Mouse (Mus musculus): ENCODE data around the gene Setd1b.

The Setd1b gene

DNA sequence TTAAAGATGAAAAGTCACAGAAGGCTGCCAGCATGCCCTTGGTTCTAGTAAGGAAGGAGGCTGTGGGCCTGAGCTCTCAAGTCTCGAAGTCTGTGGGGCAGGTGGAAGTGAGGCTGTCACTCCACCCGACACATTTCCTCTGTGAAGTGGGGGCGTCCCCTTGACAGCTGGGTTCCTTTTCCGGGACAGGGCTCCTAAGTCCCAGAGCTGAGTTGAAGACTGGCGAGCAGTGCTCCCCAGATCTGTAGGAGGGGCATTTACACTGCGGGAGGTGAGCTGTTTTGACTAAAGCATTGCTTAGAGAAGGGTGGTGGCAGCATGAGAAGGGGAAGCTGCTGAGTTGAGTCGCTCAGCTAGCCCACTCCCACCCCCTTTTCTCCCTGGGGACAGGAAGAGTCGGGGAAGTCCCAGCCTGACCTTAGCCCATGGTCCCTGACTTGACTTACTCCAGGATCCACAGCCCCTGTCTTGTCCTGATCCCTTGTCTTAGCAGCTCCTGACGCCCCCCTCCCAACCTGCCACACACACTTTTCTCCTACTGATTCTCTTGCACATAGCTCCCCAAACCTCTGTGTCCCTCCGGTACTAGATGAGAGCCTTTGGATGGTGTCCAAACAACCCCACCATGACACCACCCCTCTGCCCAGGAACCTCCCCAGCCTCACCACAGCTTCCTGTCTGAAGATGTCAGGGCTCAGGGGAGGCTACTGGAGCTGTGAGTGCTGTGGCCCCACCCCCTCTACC lies 13.4 kb upstream of the Setd1b start:
- DNase-seq = peak; percentile 82 to 91

DNA sequence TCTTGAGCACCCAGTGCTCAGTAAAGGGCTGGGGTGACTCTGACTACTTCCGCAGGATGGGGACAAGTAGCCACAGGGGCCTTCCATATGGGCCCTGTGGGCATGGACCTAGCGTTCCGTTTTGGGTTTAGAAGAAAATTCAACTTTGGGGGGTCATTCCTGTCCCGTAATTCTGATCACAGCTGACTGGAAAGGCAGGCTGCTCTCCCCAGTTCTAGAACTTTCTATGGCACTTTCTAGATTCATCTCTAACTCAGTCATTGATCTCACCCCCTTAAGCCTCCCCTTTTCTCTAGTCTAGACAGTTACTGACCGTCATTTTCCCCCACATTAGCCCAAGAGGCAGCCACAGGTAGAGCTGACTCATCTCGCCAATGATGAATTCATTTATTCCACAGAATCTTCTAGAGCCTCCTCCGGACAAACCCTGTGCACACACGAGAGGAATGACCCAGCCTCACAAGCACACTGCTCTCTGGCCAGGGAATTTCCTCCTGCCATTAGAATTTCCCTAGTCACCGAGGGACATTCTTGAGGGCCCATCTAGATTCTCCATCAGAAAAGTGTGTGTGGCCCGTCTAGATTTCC lies 12.7 kb upstream of the Setd1b start:
- DNase-seq = no peak

DNA sequence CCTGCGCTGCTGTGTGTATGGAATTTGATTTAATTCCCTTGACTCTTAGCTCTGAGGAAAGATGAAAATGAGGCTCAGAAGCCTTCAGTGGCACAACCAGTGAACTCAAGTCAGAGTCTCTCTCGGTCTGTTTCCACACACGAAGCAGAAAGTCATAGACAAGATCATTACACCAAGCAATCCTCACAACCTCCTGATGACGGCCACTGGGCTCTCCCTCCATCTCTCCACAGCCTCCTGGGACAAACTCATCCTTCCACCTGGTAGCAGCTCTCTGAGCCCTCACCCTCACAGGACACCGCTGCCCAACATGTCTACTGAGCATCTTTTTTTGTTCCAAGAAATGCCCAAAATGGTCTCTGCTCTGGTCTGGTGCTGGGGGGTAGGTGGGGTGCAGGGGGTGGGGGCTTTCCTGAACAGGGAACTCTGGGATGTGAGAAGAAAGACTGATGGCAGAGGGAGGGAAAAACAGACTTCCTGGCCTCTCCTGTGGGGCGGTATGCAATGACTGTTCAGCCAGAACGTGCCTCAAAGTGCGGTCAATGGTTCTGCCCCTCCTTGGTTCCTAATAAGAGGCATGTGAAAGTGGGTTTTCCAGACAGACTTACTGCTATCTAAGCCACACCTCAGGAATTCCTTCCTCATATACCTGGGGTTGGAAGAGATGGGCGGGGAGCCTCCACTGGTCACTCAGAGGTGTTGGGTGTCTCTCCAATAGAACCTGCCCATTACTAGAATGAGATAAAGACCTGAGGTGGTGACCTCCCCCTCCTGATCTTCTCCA lies 11.8 kb upstream of the Setd1b start:
- DNase-seq = no peak

DNA sequence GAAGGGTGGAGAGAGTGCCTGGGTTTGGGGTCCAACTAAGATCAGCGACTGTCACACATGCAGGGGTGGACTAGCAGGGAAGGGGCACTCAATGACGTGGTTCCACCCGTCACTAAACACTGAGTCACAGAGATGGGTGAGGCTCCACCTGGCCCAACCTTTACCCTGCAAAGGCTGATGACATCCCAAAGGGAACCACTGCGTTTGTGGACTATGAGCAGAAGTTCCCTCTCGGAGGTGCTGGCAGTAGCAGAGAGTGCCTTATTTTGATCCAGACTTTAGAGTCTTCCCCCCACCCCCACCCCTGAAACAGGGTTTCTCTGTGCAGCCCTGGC lies 11.2 kb upstream of the Setd1b start:
- DNase-seq = no peak

DNA sequence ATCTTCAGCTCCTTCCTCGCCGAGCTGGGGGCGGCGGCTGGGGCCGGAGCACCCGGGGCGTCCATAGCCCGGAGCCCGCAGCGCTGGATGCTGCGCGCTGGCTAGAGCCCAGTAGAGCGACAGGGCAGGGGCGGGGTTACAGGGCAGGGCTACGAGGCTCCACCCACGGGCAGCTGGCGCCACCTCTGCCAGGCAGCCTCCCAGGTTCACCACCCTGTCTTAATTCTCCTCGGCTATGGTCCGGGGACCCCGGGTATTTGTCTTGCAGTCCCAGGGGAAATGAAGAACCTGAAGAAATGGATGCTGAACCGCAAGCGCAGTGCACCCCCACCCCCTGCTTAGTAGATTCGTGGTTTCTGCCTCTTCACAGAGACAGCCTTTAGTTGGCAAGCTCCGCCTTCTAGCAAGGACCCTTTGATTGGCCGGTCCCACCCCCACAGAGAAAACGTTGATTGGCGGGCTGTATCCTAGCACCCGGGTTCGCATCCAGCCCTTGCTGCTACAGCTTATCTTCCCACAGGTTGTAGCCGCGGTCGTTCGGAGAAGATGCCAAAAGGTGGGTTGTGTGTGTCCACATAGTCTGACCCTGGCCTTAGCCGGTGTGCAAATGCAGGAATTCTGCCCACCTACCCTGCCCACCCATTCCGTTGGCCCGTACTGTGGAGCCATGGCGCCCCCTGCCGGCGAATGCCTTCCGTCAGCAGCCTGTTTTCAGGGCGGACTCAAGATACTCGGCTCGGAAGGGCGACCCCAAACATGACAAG lies 9.5 kb upstream of the Setd1b start, which contains the start of gene Rhof:
Rhof (minus strand) TSS at position 385 of the 764 bp plus-strand sequence.
- peak; percentile 89 to 91 for DNase-seq

DNA sequence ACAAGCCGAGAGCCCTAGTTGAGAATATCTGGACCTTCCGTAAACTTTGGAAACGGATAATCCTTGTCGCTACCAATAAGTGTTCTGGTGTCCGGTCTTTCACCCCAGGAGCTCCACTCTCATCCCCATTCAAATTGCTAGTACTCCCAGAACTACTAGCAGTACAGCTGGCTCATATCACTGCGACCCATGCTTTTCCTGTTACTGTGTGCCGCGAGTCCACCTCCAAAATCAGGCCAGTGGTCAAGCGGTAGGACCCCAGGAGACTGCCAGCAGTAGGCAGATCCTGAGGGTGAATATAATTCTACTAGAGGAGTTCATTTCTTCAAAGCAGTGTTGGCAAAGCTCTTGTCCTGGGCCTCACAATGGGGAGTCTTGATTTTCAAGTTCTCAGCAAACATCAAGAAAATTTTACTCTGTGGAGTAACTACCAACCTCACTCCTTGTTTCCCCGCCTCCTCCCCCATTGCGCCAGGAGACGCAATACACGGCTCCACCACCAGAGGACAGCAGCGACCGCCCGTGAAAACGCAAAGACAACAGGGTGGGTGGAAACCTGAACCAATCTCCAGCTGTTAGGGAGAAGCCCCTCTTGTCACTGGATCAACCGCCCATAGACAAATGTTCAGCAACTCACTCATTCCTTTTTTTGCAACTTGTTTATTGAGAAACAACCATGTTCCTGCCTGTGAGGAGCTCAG lies 8.8 kb upstream of the Setd1b start:
- DNase-seq = peak; percentile 88 to 94

DNA sequence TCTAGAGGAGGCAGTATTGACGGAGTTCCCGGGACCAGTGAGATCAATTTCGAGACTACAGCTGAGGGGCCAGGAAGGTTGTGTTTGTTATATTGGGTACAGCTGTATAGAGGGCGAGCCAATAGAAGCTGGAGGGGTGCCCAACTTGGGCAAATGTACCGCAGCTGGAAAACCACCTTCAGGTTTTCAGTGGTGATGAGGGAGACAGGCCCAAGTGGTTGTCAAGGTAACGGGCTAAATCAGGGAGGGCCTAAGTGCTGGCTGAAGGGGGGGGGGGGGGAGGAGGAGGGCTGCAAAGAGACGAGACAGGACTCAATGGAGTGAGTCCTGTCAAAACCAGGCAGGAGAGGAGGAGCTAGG lies 8.2 kb upstream of the Setd1b start:
- peak in 1 of 2 experiments; percentile 39 for DNase-seq

DNA sequence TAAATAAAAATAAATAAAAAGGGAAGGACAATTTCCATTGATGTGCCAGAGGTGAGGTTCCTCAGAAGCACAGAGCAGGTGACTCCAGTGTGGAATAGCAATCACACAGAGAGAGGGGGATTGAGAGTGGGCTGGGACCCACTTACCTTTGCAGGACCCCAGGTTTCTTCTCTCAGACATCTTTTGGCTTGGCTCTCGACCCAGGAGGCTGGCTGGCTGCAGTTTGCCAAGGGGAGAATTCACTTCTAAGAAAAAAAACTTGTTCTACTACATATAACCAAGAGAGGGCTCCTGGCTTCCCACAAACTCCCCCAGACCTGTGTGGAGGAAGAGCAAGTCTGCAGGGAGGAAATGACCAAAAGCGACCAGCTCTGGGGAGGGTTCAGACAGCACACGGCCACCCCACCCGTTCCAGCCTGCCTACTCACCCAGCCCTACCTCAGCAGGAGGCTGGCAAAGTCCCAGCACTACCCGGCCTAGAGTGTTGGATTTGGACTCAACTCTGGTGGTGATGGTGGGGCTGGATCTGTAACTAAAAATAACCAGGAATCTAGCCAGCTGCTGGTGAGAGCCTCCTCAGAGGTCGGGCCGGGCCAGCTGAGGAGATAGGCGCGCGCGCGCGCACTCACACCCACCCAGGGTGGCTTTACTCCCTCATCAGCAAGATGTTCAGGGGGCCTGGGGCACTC lies 7.7 kb upstream of the Setd1b start:
- DNase-seq = no peak

DNA sequence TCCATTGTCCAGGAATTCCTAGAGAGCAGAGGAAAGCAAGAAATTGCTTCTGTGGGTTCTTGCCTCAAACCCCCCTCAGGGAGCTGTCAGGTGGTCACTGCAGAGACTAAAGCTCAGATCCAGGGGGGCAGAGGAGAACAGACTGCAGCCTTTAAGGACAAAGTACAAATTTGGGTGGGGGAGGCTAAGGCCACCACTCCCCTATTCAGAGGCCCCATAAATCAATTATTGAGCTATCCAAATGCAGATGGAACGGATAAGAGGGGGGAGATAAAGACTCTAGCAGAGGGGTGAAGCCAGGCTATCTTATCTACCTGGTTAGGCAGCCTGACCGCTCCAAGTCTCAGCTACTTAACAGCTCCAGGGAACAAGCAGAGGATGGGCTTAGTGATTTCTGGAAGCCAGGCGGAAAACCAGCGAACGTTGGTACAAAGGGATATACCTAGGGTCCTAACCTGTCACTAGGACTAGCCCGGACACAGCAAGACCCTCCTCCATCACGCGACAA lies 7.1 kb upstream of the Setd1b start:
- no peak for DNase-seq

DNA sequence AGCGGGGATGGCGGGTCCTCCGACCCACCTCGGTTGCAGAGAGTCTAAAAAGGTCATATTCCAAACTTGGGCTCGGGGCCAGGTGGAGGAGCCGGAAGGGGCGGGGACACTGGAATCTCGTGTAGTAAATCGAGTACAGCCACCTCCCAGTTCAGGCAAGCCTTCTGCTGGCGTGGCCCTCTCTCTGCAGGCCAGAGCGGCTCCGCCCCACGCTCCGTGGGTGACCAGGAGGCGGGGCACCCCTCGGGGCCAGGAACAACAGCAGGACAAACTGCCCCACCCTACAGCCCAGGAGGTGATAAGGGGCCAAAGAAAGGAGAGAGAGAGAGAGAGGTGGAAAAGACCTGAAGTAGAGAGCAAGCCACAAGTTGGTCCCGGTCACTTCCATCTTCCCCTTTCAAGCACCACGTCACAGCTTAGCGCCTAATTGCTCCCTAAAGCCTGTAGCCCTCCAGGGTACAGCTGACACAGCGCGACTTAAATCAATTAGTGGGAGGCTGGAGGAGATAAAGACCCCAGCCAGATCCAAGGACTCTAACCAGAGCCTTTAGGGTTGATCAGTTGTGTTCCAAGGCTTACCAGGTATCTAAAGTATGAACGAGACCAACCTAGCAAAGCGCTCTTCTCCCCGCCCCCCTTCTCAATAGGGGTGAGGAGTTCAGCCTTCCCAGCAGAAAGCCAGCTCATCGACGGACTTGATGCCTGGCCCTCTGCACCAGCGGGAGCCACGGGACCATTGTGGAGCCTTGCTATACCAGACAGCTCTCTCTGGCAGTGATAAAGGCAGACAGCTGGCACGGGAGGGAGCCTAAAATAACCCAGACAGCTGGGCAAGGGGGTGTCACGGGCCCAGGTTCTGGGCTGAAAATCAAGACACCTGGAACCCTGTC lies 6.3 kb upstream of the Setd1b start:
- DNase-seq = peak in 1 of 2 experiments; percentile 57

DNA sequence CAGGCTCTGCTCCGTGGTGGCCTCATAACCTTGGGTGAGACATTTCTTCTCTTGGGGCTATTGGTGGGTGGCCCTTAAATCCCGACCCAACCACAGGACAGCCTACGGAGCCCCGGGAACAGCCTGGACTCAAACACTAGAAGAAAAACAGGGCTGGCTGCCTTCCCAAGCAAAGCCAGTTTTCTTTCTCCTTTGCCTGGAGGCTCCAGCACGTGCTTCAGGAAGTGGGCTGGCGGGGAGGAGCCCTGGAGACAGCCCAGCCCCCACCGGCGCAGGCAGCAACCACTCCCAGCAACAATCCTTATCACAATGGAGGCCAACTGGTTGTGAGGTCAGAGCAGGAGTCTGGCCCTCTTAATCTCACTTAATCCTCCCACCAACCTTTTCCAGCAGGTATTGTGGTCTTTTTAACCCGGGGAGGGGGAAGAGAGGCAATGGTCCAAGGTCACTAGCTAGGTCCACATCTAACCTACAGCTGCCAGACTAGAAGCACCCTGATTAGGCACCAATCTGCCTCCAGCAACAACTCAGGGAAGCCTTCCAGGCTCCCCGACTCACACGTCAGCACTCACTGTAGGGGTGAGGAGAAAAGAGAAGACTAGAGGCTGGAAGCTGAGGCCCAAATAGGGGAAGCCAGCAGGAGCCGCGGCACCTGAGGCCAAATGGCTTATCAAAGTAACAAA lies 5.5 kb upstream of the Setd1b start:
- peak; percentile 72 to 80 for DNase-seq

DNA sequence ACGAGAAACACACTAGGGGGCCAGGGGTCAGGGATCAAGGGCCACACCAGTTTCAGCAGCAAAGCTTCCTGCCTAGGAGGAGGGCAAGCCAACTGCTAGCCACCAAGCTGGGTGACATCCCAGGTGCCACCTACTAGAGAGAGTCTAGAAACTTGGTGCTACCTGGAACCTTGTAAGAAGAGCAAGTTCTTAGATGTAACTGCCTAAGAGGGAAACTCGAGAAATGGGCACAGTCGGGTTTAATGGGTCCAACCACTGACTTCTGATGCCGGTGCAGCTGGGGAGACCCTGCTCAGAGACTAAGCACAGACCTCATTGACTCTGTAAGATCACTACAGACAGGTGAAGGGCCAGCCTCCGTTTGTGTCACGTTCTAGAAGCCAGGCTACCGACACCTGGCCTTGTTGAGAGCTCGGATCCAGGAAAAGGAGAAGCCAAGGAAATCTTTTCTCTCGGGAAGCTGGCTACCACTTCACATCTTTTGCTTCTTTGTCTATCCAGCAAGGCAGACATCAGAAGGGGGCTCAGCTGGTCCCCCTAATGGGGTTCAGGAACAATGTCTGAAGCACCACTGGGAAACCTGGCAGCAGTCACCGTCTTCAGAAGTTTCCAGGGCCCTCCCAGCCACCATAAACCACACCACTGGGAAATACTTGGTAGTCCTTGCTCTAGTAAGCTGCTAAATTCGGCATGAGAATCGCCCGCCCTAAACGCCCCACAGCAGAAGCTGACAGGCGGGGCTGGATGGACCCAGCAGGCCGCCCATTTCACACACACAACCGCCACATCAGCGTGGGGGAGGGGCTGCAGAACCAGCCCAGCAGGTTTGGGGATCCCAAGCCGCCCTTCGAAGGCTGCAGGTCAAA lies 4.7 kb upstream of the Setd1b start:
- peak; percentile 66 to 73 for DNase-seq

DNA sequence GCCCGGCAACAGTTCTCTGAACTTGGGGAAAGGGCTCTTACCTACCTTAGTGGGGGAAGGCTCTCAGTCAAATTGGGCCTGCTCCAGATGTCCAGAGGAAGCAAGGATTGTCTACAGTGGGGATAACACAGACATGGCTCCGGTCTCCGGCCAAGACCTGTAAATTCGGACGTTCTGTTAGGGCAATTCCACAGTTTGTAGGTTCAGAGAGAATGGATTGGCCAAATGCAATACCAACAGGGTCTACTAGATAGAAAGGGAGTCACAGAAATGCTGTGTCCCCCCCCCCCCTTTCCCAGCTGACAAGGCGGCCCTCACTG lies 4.1 kb upstream of the Setd1b start:
- no peak for DNase-seq

DNA sequence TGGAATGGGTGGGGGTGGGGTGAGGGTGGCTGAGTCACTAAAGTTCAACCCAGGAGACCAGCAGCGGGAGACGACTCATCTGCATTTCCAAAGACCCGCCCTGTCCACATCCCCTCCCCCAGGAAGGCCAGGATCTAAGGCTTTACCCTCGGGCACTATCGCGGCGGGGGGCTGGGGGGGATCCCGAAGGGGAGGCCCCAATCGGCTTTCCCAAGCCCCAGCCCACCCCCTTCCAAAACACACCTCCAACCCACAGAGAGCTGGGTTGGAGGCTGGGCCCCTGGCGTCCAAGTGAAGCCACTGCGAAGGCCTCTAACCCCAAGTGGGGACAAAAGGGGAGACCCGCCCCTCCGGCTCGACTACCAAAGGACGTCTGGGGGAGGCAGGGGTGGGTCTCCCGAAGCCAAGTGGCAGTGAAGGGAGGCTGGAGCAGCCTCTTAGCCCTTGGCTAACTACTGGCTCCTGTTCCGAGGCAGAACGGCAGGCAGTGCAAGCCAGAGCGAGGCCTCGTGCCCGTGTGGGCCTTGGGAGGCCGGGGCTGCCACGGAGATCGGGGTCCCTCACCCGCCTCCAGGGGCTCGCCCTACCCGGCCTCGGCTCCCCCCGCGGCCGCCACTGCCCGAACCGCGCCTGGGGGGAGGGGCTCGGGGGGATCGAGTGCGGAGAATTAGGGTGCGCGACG lies 3.6 kb upstream of the Setd1b start:
- peak; percentile 57 to 66 for DNase-seq

DNA sequence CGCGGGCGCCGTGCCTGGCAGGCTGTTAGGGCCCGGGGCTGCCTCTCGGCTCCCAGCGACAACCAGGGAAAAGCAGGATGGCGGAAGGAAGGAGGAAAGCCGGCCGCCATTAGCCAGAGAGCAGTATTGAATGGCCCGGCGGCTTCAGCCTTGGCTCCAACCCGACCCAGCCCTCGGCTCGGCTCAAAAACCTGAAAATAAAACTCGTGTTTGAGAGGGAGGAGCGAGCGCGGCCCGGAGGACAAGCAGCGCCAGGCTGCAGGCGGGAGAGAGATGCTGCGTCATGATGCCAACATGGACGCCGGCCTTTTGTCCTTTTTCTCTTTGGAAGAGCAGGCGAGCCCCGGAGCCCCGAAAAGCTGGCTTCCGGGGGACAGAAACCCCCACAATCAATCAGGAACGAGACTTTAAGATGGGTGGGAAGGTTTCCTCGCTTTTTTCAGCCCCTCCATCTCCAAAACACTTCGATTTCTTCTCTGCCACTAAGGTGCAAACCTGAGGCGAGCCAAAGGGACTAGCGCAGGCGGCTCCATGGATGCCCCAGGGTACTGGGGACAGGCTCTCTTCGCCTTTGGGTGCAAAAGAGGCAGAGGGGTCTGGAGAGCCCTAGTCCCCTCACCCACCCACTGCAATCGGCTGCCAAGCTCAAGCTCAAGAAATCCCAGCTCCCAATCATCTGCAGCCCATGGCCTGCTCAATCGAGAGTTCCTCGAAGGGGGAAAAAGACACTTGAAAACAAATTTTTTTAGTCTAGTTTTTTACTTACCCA lies 2.9 kb upstream of the Setd1b start:
- DNase-seq = peak; percentile 77 to 80

DNA sequence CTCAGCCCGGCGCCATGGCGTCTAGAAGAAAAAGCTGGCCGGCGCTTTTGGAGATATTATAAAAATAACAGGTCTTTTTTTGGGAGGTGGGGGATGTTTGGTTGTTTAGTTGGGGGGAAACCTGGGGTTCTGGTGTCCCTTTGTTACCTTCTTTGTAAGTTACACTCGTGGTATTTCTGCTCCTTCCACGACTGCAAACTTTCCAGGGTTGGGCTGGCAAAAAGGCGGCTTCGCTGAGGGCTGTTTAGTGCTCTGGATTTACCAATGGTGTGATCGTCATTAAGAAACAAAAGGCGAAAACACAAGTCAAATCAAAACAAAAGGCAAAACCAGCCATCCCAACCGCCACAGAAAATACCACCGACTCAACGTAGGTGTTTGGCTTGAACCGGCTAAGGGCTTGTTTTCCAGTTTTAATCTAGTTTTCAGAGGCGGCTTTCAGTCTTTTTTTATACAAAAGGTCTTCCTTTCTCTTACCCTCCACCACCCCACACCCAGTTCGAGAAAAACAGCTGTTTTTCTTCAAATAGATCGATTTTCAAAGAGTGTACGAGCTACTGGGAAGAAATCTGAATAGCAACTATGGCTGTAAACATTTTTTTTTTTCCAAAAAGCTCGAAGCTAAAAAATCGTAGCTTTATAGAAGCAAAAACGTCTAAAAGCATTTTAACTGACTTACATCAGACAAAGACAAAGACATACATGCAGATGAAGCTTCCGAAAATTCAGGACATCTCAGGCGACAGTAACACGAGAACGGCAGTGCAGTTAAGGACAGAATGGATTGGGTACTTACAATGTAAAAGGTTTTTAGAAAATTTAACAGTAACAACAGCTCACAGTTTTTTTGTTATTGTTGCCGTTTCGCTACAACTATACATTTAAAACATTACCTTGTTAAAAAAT lies 2.0 kb upstream of the Setd1b start:
- DNase-seq = peak; percentile 39 to 49

All from thymus, postnatal 36 days (tissue).